Mouse (Mus musculus) right cerebral cortex, adult 2 months (tissue): ENCODE data around the gene Bcl3.

Source experiments
- DNase-seq, 2 experiments: peaks; one replicate each; pipeline ENCODE4 v3.0.0; 2021 to 2022; ENCODE audit warnings: low spot score in 2 of 2

The Bcl3 gene

GRCm38 (mm10) chr7:19822604-19823058, at the start of gene Bcl3:
TSS of gene Bcl3 (minus strand) at chr7:19822770.
- DNase-seq: no peak

- no peak for DNase-seq
These were observed 49.5 kb upstream of the Bcl3 start for GRCm38 (mm10) chr7:19871943-19872601.

- no peak for DNase-seq
These were observed 48.6 kb upstream of the Bcl3 start for GRCm38 (mm10) chr7:19871137-19871621.

- no peak for DNase-seq
These were observed 45.3 kb upstream of the Bcl3 start for GRCm38 (mm10) chr7:19867751-19868399.

- no peak for DNase-seq
These were observed 43.9 kb upstream of the Bcl3 start for GRCm38 (mm10) chr7:19866490-19866889.

GRCm38 (mm10) chr7:19865246-19866036, 42.9 kb upstream of the Bcl3 start:
- DNase-seq: no peak

- DNase-seq: no peak
These were observed 41.7 kb upstream of the Bcl3 start for GRCm38 (mm10) chr7:19864241-19864640.

GRCm38 (mm10) chr7:19861199-19861598, 38.6 kb upstream of the Bcl3 start, which contains the start of gene Ceacam16:
TSS of gene Ceacam16 (minus strand) at chr7:19861299.
- no peak for DNase-seq

- DNase-seq: no peak
These were observed 37.2 kb upstream of the Bcl3 start for GRCm38 (mm10) chr7:19859740-19860139.

GRCm38 (mm10) chr7:19856283-19856682, 33.7 kb upstream of the Bcl3 start:
- DNase-seq: no peak

GRCm38 (mm10) chr7:19855663-19856062, 33.1 kb upstream of the Bcl3 start:
- no peak for DNase-seq

- DNase-seq: no peak
These were observed 31.0 kb upstream of the Bcl3 start for GRCm38 (mm10) chr7:19853526-19853925.

- DNase-seq: peak; percentile 26 to 37
These were observed 29.4 kb upstream of the Bcl3 start, which contains the start of gene Gm19345 for GRCm38 (mm10) chr7:19851858-19852570. TSS of gene Gm19345 (plus strand) at chr7:19852003.

GRCm38 (mm10) chr7:19844521-19845171, 22.1 kb upstream of the Bcl3 start:
- DNase-seq: no peak

GRCm38 (mm10) chr7:19843561-19843960, 21.0 kb upstream of the Bcl3 start:
- DNase-seq: peak; percentile 55 to 63

- no peak for DNase-seq
These were observed 20.4 kb upstream of the Bcl3 start for GRCm38 (mm10) chr7:19842885-19843504.

GRCm38 (mm10) chr7:19841686-19842413, 19.3 kb upstream of the Bcl3 start:
- no peak for DNase-seq

- DNase-seq: no peak
These were observed 18.4 kb upstream of the Bcl3 start for GRCm38 (mm10) chr7:19840936-19841335.

- DNase-seq: no peak
These were observed 17.8 kb upstream of the Bcl3 start for GRCm38 (mm10) chr7:19840371-19840770.

GRCm38 (mm10) chr7:19836843-19837242, 14.3 kb upstream of the Bcl3 start:
- no peak for DNase-seq
